Mouse (Mus musculus) 3T3-L1 (cell line): ENCODE measurements at regions not wholly inside any gene's neighbourhood (a gene's known extent, or its start where the extent isn't known, plus 50 kb on each side); places are given as distances from the start of the nearest gene placed in this dataset.
"Not testable (repeated sequence)": the region's sequence is repeated elsewhere in the genome, so short reads cannot be mapped to it uniquely, and the experiment has no call there.

Source experiments
- DNase-seq: peaks from one replicate; pipeline ENCODE4 v3.0.0-alpha.2; 2015; ENCODE audit warnings: low read depth, low spot score

GRCm38 (mm10) chr6:13763636-13764035, 76.1 kb downstream of the Gpr85 start:
- DNase-seq: not testable (repeated sequence)

GRCm38 (mm10) chr6:13759431-13759830, 80.3 kb downstream of the Gpr85 start:
- DNase-seq: peak; percentile 66

DNA sequence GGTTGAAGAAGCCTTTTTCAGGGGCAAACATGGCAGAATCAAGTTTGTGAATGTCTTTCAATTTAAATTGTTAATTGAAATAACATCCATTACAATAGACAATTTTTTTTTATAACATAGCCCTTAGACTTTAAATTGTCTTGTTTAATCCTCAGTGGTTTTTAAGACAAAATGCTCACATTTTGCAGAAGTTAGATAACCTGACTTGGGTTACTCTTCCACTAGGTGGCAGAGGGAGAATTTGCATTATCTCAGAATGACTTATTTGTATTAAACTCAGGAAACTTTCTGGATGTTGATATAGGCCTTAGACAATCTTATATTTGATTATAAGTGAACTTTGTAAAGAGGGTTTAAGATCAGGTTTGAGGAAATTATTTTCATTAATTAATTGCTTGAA, 80.8 kb downstream of the Gpr85 start:
- DNase-seq: peak; percentile 76

GRCm38 (mm10) chr6:13748931-13749638, 71.3 kb upstream of the Bmt2 start:
- DNase-seq: no peak

DNA sequence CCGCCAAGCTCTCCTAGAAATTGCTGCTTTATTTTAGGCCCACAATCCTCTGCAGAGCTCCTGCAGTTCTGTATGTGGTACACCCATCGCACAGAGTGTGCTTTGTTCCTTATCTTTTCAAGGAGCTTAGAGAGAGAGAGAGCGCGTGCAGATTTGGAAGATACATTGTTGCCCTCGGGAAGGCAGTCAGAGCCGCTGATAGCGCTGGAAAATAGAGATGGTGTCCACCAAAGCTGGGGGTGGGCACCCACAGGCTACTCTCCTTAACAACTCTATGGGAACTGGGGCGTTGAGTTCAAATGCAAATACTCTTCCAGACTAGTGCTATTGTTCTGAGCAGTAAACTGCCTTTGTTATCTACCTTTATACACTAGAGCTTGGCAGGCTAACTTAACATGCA, 70.2 kb upstream of the Bmt2 start:
- no peak for DNase-seq

DNA sequence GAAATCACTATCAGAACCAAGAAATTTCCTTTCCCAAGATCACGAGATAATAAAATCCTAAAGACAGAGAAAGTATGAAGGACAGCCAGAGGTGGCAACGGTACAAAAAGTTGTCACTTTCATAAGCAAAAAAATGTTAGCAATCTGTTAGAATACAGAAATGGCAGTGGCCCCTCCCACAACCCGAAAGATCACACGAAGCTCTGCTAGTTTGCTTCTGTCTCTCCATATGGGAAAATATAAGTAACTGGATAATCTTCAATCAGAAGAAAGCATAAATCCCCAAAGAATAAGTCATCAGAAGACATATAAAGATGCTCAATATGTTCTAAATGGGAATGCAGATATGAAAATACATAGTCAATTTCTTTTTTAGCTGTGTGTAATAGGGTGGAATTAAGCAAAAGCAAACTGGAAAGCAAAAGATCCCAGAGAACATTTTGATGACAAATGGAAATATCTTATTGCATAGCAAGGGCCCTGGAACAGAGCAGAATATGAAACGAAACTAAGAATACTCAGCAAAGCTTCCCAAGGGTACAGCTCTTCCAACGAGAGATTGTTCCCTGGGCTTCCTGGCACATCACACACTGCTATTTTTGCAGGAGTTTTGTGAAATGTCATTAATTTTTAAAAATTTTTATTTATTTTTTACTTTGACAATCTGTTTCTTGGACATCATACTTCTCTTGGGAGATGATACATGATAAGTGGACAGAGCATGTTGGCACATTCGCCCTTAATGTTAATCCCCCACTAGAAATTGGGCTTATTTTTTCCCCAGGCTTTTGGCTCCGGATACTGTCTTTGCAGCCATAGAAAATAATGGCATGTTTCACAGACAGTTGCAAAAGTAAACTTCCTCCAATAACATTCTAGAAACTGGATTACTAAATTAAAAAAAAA, 69.1 kb upstream of the Bmt2 start:
- DNase-seq: peak; percentile 27
